Mouse (Mus musculus): ENCODE data around the gene Ctc1.
"Not testable (repeated sequence)": the region's sequence is repeated elsewhere in the genome, so short reads cannot be mapped to it uniquely, and the experiment has no call there.

Ctc1 gene

GRCm38 (mm10) chr11:69015644-69016441, at the start of gene Ctc1:
Gene Ctc1, plus strand, starts transcription at chr11:69015911.
- DNase-seq: peak; percentile 85

- no peak for DNase-seq
These were observed 49.2 kb upstream of the Ctc1 start for GRCm38 (mm10) chr11:68966554-68966953.

DNA sequence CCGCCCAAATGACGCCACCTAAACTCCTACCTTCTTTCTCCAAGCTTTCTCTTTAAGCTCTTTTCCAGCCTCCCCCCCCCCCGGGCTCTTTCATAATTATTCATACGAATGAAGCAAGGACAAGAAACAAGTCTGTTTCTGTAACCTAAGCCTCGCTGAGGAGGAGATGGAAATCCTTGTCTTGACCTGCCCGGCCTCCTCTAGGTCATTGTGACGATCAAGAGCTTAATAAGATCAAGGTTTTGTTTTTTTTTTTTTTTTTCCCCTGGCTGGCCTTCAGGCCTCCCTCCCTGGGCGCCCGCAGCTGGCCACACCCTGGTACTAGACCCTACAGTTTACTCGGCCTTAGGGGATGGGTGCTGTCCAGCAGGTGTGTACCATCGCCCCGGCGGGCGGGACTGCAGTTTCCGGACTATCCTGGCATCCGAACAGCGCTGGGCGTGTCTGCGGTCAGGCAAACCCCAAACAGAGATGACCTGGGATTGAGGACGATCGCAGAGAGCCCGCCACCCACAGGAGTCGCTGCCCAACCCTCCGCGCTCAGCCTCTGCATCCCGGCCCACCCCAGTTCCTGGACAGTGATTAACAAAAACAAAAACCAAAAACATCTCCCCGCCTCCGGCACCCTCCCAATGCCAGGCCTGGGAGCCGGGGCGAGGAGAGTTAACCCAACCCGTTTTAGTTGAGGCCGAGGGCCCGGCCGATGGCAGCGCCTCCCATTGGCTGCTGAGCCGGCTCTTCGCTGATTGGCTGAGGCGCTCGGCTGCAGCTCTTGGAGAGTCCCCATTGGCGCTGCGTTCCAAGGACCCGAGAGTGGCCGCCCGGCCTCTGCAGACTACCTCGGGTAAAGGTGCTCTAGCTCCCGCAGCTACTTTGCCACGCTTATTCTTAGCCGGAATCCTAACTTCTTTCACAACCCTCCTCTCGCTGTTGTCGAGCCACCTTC, 48.1 kb upstream of the Ctc1 start, which contains the start of gene Slc25a35:
Slc25a35 (plus strand) TSS at position 795 of the 946 bp plus-strand sequence.
- DNase-seq: peak; percentile 91

DNA sequence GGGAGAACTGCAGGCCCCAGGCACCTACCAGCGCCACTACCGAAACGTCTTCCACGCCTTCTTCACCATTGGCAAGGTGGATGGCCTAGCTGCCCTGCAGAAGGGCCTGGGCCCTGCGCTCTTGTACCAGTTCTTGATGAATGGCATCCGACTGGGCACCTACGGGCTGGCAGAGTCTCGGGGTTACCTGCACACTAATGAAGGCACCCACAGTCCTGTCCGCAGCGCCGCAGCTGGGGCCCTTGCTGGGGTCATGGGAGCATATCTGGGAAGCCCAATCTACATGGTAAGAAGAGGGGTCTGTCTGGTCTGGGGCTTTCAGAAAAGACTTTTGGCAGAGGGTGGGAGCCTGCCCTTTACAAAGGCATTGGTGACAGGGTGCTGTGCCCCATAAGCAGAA, 47.0 kb upstream of the Ctc1 start:
- DNase-seq: no peak

DNA sequence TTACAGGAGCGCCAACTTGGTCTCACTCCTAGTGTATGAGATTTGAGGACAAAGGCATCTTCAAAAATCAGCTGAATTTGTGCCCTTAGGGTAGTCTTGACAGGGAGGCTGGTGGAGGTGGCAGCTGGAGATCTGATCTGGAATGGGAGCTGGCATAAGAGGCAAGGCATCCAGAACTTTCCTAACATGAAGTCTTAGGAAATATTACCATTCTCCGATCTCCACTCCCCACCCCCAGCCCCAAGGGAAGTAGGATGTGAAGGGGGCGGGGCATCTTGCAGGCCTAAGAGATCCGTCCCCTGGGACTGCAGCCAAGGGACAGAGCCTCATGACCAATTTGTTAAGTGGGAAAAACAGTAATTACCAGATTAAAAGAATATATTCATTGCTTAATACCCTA, 45.5 kb upstream of the Ctc1 start:
- no peak for DNase-seq

DNA sequence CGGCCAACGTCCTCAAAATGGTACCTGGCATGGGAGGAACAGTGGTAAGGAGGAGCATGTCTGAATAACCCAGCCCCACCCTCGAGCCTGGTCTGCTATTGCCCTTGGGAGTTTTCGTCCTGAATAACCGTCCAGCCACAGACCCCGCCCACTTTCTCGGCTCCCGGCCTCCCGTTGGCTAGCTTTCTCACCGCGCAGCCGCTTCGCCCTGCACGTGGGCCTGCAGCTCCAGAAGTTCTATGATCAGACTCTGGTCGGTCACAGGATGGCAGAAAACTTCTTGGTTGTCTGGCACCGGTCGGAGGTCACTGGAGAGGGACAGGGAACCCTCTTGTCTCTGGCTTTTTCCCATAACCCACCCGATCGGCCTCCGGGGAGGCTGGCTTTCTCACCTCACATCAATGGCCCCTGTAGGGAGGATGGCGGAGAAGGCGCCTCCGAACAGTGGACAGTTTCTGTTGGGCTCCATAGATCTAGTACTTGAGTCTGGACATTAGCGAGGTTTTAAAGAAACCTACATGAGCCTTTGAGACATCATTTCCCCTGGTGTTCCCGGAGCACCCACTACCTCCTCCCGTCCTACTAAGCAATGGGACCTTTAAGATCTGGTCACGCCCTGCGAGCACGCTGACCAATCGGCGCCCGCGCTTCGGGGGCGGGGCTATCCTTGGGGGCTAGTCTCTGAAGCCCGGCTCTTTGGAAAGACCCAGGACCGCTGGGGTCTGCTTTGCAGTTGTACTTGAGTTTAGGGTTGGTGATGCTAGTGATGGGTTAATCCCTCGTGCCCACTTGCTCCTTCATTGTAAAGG, 42.3 kb upstream of the Ctc1 start:
- peak; percentile 80 for DNase-seq

GRCm38 (mm10) chr11:68974059-68974450, 41.7 kb upstream of the Ctc1 start:
- no peak for DNase-seq

- DNase-seq: no peak
These were observed 40.6 kb upstream of the Ctc1 start, which contains the start of gene Rangrf for GRCm38 (mm10) chr11:68975085-68975484. Gene Rangrf, minus strand, starts transcription at chr11:68975185.

GRCm38 (mm10) chr11:68975601-68976000, 40.1 kb upstream of the Ctc1 start:
- no peak for DNase-seq

DNA sequence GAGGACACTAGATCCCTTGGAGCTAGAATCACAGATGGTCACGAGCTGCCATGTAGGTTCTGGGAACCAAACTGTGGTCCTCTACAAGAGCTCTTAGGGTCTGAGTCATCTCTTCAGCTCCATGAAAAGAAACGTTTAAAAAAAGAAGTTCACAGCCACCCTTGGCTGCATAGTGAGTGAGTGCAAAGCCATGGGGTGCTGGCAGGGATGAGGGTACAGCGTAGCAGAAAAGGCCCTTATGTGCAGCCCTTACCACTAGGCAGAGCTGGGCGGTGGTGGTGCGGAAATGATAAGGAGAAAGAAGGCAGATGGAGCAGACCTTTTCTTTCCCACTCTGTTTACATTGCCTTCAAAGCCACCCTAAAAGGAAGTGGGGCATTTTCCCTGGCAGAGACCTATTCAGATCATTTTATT, 36.4 kb upstream of the Ctc1 start:
- DNase-seq: no peak

GRCm38 (mm10) chr11:68980919-68981318, 34.8 kb upstream of the Ctc1 start:
- no peak for DNase-seq

- DNase-seq: peak; percentile 66
These were observed 32.9 kb upstream of the Ctc1 start for GRCm38 (mm10) chr11:68982639-68983369.

GRCm38 (mm10) chr11:68987365-68987882, 28.3 kb upstream of the Ctc1 start:
- no peak for DNase-seq

DNA sequence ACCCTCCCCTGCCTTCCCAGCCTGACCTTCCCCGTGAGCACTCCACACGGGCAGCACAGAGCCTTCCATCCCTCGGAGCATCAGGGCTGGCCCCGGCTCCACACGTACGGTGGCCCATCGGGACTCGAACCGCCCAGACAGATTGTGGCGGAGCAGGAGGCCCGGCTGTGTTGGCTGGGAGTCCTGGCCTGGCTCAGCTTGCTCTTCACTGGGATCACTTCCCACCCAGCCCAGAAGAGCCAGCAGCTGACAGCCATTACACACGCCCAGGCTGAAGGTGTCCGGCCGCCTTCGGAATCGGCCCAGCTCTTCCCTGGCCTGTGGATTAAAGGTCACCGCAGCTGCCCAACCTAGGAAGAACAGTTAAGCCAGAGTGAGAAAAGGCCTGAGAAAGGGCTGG, 27.4 kb upstream of the Ctc1 start:
- peak; percentile 77 for DNase-seq

DNA sequence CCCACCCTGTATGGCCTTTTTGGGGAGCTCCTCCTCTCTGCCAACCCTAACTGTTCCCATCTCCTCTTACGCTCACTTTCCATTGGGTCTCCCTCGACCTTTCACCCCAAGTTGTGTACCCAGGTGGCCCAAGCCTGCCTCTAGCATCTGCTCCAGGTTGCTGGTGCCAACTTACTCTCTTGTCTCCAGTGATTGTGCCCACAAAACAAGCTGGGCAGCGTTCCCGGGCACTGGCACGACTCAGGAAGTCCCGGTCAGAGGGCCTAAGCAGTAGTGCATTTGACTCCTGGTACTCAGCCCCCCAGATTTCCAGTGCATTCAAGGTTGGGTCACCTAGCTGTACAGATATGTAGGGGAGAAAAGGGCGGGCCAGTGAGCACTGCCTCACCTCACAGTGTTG, 22.6 kb upstream of the Ctc1 start:
- DNase-seq: peak; percentile 62

DNA sequence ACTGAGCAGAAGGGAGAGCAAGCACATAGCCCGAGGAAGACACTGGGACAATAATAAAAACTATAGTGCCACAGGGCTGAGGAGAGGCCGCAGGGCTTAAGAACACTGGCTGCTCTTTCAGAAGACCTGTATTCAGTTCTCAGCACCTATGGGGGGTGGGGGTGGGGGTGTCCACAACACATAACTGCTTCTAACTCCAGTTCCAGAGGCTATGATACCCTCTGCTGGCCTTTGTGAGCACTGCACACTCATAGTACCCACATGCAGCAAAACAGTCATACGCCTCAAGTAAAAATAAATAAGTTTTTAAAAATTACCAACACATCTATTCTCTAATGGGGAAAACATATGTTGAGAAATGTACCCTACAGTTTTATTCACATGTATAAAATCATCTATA, 21.3 kb upstream of the Ctc1 start:
- DNase-seq: no peak

DNA sequence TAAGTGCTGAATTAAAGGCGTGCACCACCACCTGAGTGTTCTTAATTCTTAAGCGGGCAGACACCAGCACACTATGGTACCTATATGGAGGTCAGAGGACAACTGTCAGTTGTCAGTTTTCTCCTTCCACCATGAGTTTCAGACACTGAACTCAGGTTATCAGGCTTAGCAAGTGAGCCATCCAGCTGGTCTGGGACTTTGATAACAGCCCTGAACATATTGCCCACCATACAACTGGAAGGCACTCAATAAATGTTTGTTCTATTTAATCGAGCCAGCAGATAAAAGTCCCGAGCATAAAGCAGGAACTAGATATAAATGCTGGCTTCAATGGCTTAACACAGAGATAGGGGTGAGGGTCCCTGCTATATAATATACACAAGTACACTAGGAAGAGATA, 18.6 kb upstream of the Ctc1 start:
- DNase-seq: no peak

- DNase-seq: not testable (repeated sequence)
These were observed 12.9 kb upstream of the Ctc1 start for GRCm38 (mm10) chr11:69002782-69003181.

DNA sequence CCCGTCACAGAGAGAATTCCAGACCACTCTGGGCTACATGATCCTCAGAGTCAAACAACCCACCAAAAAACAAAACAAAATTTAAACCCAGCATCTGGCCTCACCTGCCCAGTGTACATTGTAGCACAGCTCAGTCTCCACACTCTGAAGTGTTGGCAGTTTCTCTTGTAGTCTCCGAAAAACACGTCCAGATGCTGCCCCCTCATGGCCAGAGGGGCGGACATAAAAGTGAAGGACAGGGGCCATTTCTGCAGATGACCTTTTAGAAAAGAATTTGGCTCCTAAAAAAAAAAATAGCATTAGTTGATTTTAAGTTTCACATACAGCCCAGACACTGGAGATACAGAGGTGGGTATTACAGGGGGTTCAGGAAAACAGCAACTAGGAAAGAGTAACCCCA, 12.1 kb upstream of the Ctc1 start:
- DNase-seq: no peak

DNA sequence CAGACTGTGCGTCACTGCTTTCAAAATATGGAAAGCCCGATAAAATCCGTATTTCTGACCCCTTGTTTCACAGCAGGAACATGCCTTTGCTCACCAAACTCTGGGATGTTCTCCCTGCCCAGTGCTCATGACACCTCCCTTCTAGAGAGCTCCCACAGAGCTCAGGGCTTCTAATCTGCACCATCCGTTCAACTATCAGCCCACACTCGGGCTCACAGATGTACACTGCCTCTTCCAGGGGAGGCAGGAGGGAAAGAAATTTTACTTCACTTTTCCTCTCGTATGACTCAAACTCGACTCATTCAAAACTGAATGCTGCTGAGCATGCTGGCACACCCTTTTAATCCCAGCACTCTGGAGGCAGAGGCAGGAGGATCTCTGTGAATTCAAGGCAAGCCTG, 10.5 kb upstream of the Ctc1 start:
- DNase-seq: no peak

DNA sequence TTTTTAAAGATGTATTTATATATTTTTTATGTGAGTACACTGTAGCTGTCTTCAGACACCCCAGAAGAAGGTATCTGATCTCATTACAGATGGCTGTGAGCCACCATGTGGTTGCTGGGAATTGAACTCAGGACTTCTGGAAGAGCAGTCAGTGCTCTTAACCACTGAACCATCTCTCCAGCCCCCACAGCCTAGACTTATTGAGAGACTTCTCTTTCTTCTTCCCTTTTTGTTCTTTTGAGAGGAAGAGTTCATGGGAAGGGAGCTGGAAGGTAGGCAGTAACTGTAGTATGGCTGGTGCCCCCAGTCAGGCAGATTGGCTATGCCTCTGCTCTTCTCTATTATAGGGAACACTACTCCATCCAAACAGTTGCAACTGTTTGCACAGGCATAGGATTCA, 9.1 kb upstream of the Ctc1 start:
- DNase-seq: not testable (repeated sequence)

All from cerebellum, adult 11 months (tissue).